Mouse (Mus musculus) gastrocnemius, adult 8-10 months (tissue): ENCODE measurements at regions not wholly inside any gene's neighbourhood (a gene's known extent, or its start where the extent isn't known, plus 50 kb on each side); places are given as distances from the start of the nearest gene placed in this dataset.
"Not testable (repeated sequence)": the region's sequence is repeated elsewhere in the genome, so short reads cannot be mapped to it uniquely, and the experiment has no call there.

Experiments
- DNase-seq, 2 experiments: peaks; one replicate each; pipeline ENCODE4 v3.0.0; 2022; ENCODE audit warnings: low spot score in 2 of 2

GRCm38 (mm10) chr6:48175234-48175633, 88.8 kb upstream of the Zfp746 start:
- no peak for DNase-seq

- not testable (repeated sequence) for DNase-seq
These were observed 86.4 kb upstream of the Zfp746 start for GRCm38 (mm10) chr6:48172769-48173168.

- no peak for DNase-seq
These were observed 50.5 kb upstream of the Zfp746 start for GRCm38 (mm10) chr6:48136851-48137250.
